Mouse (Mus musculus): ENCODE results near the gene Olfr1049.

- TF ChIP-seq CTCF (IDR thresholded peaks at IDR 0.05; ENCODE audit: control insufficient read depth, insufficient read depth, low read length) = no peak
- no peak for TF ChIP-seq POLR2A (IDR thresholded peaks at IDR 0.05; ENCODE audit: borderline replicate concordance, control insufficient read depth, low read depth, low read length)
These were observed 26.8 kb downstream of the Olfr1049 start, which contains the start of gene Olfr1047 for GRCm38 (mm10) chr2:86231301-86231700.
